Mouse (Mus musculus): ENCODE measurements around the gene 4921504E06Rik. TPM values are rescaled to one million over a fixed set of nuclear protein-coding genes. Genes with fewer than 3 reads are reported as not detected.

4921504E06Rik gene
- polyA plus RNA-seq, 1 experiment, result not detected

DNA sequence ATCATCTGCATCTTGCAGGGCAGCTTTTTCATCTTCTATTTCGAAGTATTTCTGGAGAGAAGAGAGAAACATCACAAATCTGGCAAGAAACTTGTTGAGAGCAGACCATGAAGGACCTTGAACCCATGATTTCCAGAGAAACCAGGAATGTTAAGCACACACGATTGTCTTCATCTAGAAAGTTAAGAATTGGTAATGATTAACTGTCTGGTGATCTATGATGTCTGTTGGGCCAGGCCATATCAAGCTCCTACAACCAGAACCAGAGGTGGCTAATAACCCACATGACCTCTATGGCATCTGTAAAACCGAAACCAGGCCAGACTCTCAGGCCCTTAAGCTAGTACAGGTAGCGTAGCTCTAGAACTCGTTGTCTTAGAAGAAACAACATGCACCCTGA is 29.6 kb downstream of the 4921504E06Rik start:
- TF ChIP-seq GATA1 (IDR thresholded peaks at IDR 0.05; ENCODE audit: low read length), result no peak

DNA sequence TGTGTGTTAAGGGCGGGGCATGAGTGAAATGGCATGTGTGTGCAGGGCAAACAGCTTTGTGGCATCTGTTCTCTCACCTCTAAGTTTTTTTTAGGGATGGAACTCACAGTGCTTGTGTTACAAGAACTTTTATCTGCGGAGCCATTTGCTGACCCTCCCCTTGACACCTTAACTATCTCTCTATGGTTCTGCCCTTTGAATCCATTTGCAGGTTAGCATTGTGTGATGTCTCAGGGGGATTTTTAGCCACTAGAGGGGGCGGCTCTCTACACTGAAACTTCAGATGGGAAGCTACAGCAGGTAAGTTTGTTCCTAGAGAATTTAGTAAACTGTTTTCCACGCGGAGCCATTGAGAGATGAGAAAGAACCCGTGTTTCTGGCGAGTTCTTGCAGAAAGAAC is 32.1 kb downstream of the 4921504E06Rik start:
- TF ChIP-seq GATA1 (IDR thresholded peaks at IDR 0.05; ENCODE audit: low read length), result no peak

DNA sequence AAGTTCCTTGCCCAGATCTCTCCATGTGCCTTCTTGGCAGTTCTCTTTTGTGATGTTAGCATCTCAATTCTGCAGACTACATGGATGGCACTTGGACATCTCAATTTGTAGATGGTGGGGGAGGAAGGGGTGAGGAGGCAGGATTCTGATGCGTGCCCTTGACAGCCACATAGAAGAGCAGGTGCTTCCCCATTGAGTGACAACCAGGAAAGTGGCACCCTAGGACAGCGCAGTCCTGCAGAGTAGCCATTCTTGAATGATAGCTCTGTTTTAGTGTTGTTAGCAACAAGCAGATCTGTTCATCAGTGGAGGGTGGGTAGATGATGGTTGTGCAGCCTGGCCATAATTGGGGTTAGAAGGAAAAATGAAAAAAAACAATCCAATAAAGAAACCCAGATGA is 33.1 kb downstream of the 4921504E06Rik start:
- no peak for TF ChIP-seq GATA1 (IDR thresholded peaks at IDR 0.05; ENCODE audit: low read length)

DNA sequence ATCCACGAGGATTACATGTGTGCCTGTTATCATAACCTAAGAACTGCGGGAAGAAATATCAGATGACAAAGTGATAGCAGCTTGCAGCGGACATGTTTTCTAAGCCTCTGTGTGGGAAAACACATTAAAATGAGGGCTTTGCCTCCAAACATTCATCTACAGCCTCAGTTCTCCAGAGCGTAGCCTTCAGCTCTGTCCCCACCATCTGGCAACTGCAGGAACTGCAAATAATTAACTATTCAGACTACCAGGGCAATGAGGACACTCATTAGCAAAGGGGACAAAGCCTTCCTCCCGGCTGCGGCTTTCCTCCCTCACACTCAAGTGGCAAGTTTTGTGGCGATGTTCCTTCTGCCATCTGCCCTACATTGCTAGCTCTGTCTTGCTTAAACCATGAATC is 33.9 kb downstream of the 4921504E06Rik start:
- TF ChIP-seq GATA1 (IDR thresholded peaks at IDR 0.05; ENCODE audit: low read length), result no peak

DNA sequence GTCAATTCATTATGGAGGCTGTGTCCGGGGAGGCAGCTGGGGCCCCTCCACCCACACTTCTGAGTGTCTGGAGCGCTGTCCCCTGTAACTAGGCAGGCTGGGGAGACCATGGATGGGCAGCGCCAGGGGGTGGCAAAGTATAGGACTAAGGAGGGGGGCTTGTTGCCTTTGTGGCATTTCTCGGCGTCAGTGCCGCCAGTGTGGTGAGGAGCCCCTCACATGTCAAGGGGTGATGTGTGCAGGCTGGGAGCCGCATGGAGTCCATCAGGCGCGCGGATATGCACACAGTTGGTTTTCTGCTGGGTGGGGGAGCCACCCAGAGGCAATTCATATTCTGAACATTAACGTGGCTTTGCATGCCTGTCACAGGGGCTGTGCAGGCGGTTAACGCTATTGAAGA is 35.8 kb downstream of the 4921504E06Rik start:
- no peak for TF ChIP-seq GATA1 (IDR thresholded peaks at IDR 0.05; ENCODE audit: low read length)

DNA sequence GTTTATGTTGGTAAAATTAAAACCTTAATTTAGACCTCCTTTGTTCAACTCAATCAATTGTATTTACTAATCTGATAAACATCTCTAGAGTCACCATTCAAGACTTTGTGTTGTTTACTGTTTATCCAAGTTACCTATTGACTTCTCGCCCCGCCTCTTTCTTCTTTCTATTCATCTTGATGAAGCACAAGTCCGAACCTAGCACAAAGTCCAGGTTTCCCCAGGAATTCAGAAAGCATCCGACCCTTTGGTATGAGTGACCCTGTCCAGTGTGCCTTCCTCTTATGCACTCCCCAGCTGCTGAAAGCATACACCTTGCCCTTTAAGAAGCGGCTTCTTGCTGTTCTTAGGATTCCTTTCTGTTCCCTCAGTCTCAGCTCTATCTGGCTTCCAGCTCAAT is 41.3 kb downstream of the 4921504E06Rik start:
- TF ChIP-seq GATA1 (IDR thresholded peaks at IDR 0.05; ENCODE audit: low read length), result no peak

DNA sequence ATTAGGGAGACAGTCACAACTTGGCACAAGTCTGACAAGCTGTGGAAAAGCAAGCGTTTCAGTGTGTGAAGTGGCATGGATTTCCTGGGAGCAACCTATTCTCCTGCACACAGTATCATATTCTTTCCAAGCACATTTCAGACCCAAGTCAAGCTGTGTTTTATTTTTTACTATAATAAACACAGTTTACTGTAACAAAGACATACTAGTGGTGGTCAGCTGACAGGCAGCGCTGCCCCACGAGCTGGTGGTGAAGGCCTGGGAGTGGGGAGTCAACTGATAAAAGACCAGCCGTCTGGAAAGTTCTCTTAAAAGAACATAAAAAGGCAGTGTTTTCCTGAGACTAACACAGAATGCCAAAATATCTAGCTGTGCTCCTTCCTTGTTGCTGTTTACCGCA is 42.7 kb downstream of the 4921504E06Rik start:
- no peak for TF ChIP-seq GATA1 (IDR thresholded peaks at IDR 0.05; ENCODE audit: low read length)

DNA sequence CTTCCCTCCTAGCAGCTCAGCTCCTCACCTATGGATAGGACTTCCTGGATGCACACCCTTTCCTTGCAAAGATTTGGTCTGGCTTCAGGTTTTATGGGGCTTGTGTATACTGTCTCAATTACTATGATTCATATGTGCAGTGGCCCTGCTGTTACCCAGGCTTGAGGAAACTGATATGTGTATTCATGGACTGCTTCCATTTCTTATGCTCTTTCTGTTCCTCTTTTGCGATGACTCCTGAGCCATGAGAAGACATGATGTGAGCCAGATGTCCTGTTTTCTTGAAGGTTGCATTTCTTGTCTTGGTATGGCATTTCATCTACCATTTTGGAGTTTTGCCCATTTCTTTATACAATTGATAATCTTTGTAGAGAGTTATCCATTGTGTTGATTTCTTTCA is 48.0 kb downstream of the 4921504E06Rik start:
- no peak for TF ChIP-seq GATA1 (IDR thresholded peaks at IDR 0.05; ENCODE audit: low read length)

DNA sequence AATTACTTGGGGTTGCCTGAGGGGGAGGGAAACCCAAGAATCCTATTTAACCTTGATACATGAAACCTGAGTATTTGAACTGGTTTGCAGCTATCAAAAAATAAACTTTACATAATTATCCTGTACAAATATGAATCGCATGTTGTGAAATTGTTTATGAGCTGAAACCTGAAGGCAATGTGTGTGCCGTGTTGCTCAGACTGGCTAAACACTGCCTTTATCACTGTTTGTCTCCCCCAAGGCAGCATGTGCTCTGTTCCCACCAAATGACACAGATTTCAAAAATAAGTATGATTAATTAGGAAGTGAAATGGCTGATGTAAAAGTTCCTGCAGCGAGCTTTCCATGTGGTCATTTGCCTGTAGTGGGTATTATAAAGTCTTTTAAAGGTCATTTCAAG is 63.5 kb downstream of the 4921504E06Rik start:
- TF ChIP-seq GATA1 (IDR thresholded peaks at IDR 0.05; ENCODE audit: low read length), result no peak

DNA sequence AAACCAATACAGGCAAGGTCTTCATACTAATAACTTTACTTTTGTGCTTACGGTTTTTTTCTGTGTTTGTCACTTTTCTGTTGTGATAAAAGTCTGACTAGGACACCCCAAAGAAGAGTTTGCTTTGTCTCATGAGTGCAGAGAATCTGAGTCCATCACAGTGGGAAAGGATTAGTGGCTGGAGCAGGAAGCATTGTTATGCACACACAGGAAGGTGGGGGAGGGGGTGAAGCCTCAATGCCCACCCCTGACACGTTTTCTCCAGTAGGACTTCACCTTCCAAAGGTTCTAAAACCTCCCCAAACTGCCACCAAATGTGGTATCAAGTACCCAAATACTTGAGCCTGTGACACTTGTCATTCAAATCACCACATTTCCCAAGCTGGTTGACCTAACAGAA is 91.8 kb downstream of the 4921504E06Rik start:
- TF ChIP-seq GATA1 (IDR thresholded peaks at IDR 0.05; ENCODE audit: low read length), result no peak

DNA sequence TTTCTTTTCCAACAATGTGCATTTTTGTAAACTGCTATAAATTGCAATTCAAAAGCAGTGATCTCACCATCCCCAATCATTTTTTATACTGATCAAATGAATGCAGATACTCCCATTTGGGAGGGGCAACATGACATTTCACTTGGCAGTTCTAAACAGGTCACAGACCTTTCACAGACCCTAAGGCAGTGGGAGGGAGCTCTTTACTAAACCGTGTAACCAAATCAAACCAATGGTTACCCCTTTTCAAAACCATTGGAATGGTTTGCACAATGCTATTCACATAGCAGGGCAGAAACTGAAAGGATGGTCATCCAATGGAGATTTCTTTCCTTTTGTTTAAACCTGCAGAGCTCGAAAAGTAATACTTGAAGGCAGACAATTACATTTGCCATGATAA is 94.9 kb downstream of the 4921504E06Rik start:
- no peak for TF ChIP-seq GATA1 (IDR thresholded peaks at IDR 0.05; ENCODE audit: low read length)

DNA sequence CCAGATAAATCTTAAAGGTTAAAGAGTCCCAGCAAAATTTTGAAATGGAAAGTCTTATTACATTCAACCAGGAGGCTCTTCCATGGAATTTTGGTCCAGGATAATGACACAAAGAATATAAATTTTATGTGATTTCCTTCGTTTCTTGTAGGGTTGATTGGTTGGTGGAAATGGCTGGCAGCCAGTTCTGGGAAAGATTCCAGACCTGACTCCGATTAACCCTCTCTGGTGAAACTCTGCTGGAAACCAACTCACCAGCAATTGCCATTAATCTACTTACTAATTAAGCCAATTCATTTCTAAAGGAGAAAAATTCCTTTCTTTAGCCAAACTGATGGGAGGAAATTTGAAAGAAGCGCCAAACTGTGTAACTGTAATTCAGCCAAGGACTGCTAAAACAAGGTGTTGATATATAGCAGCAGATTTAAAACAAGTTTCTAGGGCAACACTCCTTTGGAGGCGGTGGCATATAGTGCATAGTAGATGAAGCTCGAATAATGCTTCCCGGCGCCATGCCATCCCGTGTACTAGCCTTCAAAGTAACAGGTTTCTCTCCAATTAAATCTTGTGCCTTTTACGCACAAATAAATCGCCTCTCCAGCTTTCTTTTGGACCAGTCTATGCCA is 97.7 kb downstream of the 4921504E06Rik start:
- no peak for TF ChIP-seq GATA1 (IDR thresholded peaks at IDR 0.05; ENCODE audit: low read length)

DNA sequence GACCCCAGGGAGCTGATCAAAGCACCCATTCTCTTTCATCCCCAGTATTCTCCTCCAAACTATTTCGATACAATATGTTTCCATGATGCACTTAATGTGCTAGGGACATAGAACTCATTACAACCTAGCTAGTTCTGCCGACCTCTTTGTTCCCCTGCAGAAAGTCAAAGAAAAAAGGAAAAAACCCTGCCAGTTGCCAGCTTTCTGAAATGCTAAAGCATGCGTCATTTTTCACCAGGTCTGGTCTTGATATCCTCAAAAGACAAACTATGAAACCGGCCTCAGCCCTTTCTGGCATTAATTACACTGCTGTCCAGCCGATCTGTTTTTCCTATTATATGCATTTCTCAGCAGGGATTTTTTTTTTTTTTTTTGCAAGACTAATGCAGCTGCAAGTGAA is 98.5 kb downstream of the 4921504E06Rik start:
- TF ChIP-seq GATA1 (IDR thresholded peaks at IDR 0.05; ENCODE audit: low read length), result no peak

DNA sequence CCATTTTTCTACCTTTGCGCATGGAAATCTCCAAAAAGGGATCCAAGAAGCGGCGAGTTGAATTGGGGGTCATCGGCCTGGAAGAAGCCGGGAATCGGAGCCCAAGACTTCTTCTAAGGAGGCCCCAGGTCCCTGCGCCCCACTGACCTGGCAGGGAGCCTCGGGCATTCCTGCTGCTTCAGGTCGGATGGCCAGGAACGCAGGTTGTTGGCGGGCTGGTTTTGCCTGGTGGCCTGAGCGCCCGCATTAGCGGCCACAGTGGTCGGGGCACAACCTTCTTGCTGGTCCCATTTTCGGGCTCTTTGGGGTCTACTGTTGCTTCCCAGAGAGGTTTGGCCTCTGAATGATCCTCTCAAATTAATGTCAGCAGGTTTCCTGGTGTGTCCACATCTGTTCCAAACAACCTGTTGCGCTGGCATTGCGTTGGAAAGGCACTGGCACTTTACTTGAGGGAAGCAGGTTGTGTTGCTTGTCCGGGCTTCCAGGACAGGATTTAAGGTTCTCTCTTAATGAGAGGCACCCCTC is 101.1 kb downstream of the 4921504E06Rik start:
- TF ChIP-seq GATA1 (IDR thresholded peaks at IDR 0.05; ENCODE audit: low read length), result no peak

DNA sequence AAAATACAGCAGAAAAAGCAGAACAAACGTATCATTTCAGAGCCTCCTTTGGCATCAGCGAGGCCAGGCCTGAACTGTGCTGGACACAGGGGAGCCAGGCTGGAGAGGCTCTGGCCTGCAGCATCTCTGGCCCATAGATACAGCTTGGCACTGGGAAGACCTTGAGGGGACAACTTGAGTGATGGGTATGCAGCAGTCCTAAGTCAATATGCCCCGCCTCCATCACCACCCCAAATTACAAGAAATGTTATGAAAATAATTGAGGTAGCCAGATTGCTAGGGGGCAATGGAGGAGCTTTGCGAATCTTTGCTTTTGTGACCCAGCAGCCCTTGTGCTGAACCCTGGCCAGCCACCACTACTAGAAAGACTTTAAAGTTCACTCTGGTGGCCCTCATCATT is 104.4 kb downstream of the 4921504E06Rik start:
- no peak for TF ChIP-seq GATA1 (IDR thresholded peaks at IDR 0.05; ENCODE audit: low read length)

DNA sequence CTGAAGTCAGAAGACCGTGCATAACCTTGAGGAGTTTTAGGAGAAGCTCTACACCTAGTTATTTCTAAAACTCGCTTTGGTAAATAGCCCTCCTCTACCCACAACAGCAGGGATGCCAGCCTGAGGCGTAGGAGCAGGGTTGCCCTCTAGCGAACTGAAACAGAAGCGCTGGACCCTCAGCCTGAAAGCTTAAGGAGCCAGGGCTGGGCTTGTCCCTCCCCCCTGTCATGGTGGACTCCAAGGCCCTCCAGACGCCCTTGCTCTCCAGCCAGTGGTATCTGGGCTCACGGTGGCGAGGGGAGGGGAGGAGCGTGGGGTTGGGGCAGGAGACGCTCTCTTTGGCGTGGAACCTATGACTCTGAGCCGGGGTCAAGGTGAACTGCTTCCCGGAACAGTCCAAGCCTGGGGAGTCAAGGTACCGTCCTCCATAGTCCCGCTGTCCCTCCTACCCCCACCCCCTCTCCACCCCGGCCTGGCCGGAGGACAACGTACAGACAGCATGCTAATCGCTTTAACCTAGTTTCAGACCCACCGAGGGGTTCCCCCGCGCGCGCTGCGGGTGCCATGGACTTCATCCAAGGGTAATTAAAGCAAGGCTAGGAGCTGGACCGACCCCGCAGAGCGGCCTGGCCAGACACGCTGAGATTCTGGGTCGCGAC is 105.5 kb downstream of the 4921504E06Rik start:
- no peak for TF ChIP-seq GATA1 (IDR thresholded peaks at IDR 0.05; ENCODE audit: low read length)

DNA sequence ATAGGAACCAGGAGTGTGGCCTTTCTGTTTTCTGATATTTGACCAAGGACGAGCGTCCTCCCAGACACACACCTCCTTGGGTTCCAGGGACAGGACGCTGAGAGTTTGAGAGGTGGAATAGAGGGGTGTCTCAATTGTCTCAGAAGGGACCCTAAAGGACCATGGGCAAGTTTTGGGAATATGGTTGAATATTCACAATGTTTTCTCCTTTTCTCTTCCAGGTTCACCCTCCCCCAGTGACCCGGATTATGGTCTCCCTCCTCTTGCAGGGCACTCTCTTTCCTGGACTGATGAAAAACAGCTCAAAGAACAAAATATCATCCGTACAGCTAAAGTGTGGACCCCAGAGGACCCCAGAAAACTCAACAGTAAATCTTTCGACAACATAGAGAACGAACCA is 107.0 kb downstream of the 4921504E06Rik start:
- TF ChIP-seq GATA1 (IDR thresholded peaks at IDR 0.05; ENCODE audit: low read length), result no peak
